Mouse (Mus musculus) embryonic fibroblast, embryonic 13.5 days (primary cell): ENCODE measurements around the gene Rptor. TPM values are rescaled to one million over a fixed set of nuclear protein-coding genes. Genes with fewer than 3 reads are reported as not detected.

Source experiments
- H3K27ac ChIP-seq: 2 replicates; pipeline ENCODE4 v1.5.1; 2012; ENCODE audit warnings: low read length, control low read depth, inconsistent platforms; ENCODE audit not compliant: insufficient read depth
- H3K4me1 ChIP-seq: 2 replicates; pipeline ENCODE4 v1.6.1; 2011; ENCODE audit warnings: low read length; ENCODE audit not compliant: control insufficient read depth, insufficient read depth
- H3K4me3 ChIP-seq: 2 replicates; pipeline ENCODE4 v1.5.1; 2011; ENCODE audit warnings: mild to moderate bottlenecking, control low read depth, low read length; ENCODE audit not compliant: insufficient read depth
- CTCF ChIP-seq: IDR thresholded peaks from 2 replicates; pipeline ENCODE4 v1.5.1; 2011; ENCODE audit warnings: mild to moderate bottlenecking, control low read depth, low read length, moderate library complexity, borderline replicate concordance; ENCODE audit not compliant: insufficient read depth
- POLR2A ChIP-seq: IDR thresholded peaks from 2 replicates; pipeline ENCODE4 v1.6.1; 2011; ENCODE audit warnings: low read depth, mild to moderate bottlenecking, control low read depth, low read length, moderate library complexity
- polyA plus RNA-seq: library from polyadenylated mRNA; stranded (reverse); fragments of >200 nt; gene quantifications from 2 replicates; pipeline ENCODE4 v1.2.4, GENCODE M21; 2011; ENCODE audit warnings: low read depth; ENCODE audit not compliant: missing spikeins, insufficient read length

The Rptor gene
- polyA plus RNA-seq, 1 experiment = 31.7 TPM

- Histone ChIP-seq H3K4me1 (peaks cover 5% of the 10 kb centered on the region; the same call in 1 of the 2 replicates), H3K4me3 (no peak overlapping the region), H3K27ac (no peak overlapping the region)
- no peak for TF ChIP-seq POLR2A
- TF ChIP-seq CTCF = no peak
Measured at GRCm38 (mm10) chr11:119939711-119940106, 337.0 kb downstream of the Rptor start.

- Histone ChIP-seq H3K27ac (no peak overlapping the region), H3K4me3 (no peak overlapping the region), H3K4me1 (peaks cover 10% of the 10 kb centered on the region; the same call in 1 of the 2 replicates)
- TF ChIP-seq CTCF (no peak), POLR2A (no peak)
Measured at GRCm38 (mm10) chr11:119940142-119940541, 337.4 kb downstream of the Rptor start.

- Histone ChIP-seq H3K4me3 (peak overlapping the region; percentile 74; the same call in 1 of the 2 replicates), H3K27ac (no peak overlapping the region), H3K4me1 (peaks cover 10% of the 10 kb centered on the region; the same call in 1 of the 2 replicates)
- no peak for TF ChIP-seq POLR2A
Measured at GRCm38 (mm10) chr11:119941794-119942193, 339.1 kb downstream of the Rptor start.

GRCm38 (mm10) chr11:119942201-119942726, 339.6 kb downstream of the Rptor start:
- no peak for TF ChIP-seq CTCF
- peak; percentile 45 for TF ChIP-seq POLR2A
- Histone ChIP-seq H3K27ac (peak overlapping the region; percentile 28; the same call in 1 of the 2 replicates), H3K4me1 (peaks cover 10% of the 10 kb centered on the region; the same call in 1 of the 2 replicates), H3K4me3 (peak overlapping the region; percentile 74)

GRCm38 (mm10) chr11:119942727-119943427, 340.2 kb downstream of the Rptor start, which contains the start of gene Baiap2:
Gene Baiap2, plus strand, starts transcription at chr11:119942763.
- no peak for TF ChIP-seq CTCF
- TF ChIP-seq POLR2A = peak; percentile 100
- Histone ChIP-seq H3K27ac (peak within 1 kb of the TSS; percentile 28; the same call in 1 of the 2 replicates), H3K4me3 (peak within 1 kb of the TSS; percentile 91), H3K4me1 (peaks cover 11% of the 10 kb centered on the region; the same call in 1 of the 2 replicates)

- 0 out of 2 replicates have a peak overlapping the region, but pooled peaks have one; percentile 1 for H3K27ac ChIP-seq
- H3K4me1 ChIP-seq = peaks cover 17% of the 10 kb centered on the region
- H3K4me3 ChIP-seq = peak overlapping the region; percentile 91
- no peak for TF ChIP-seq CTCF
- no peak for TF ChIP-seq POLR2A
Measured at GRCm38 (mm10) chr11:119943428-119943988, 340.8 kb downstream of the Rptor start.

GRCm38 (mm10) chr11:119945343-119945742, 342.6 kb downstream of the Rptor start:
- H3K27ac ChIP-seq = peak overlapping the region; percentile 31; the same call in 1 of the 2 replicates
- TF ChIP-seq CTCF (no peak), POLR2A (no peak)
- peaks cover 17% of the 10 kb centered on the region for H3K4me1 ChIP-seq
- peak overlapping the region; percentile 91; the same call in 1 of the 2 replicates for H3K4me3 ChIP-seq

GRCm38 (mm10) chr11:119947426-119947825, 344.7 kb downstream of the Rptor start:
- peaks cover 19% of the 10 kb centered on the region for H3K4me1 ChIP-seq
- TF ChIP-seq POLR2A (no peak), CTCF (no peak)
- no peak overlapping the region for H3K4me3 ChIP-seq
- H3K27ac ChIP-seq = no peak overlapping the region

- no peak overlapping the region for H3K27ac ChIP-seq
- no peak overlapping the region for H3K4me3 ChIP-seq
- TF ChIP-seq CTCF (peak; percentile 43; the same call in 1 of the 2 replicates), POLR2A (no peak)
- peaks cover 23% of the 10 kb centered on the region for H3K4me1 ChIP-seq
Measured at GRCm38 (mm10) chr11:119947897-119948296, 345.2 kb downstream of the Rptor start.
